ENCODE assay signal across 23 mouse cellular contexts in genomic region chr7:44565414-44565813, GRCm38 (mm10). TPM values are rescaled to one million over a fixed set of nuclear protein-coding genes. Genes with fewer than 3 reads are reported as not detected.
A peak's percentile ranks its signal among the peaks of the same experiment; 100 is the strongest.
DNase-seq lines count a peak whose midpoint lies in the region; ATAC-seq lines count a peak whose summit lies in the region.
"Had no signal": no experiment of that assay in that cellular context is flagged by ENCODE, and none has a peak within 500 bp of the region (broad histone marks: within the 10 kb centered on the region; RNA-seq: fewer than 3 reads in every experiment).

No protein-coding gene starts in this region.

- peak; percentile 54 for ATAC-seq in common myeloid progenitor, adult 5-6 weeks (replicated peaks; ENCODE audit: low read depth, poor library complexity, severe bottlenecking)
- peak; percentile 58 for ATAC-seq in megakaryocyte progenitor cell, adult 5-6 weeks (replicated peaks; ENCODE audit: poor library complexity)
- no peak for ATAC-seq in erythroblast, adult 5-6 weeks (replicated peaks; ENCODE audit: low FRiP score, poor library complexity, severe bottlenecking)
- ATAC-seq: activated CD4-positive, CD25-positive, alpha-beta regulatory T cell, adult 4 months; CD4-positive, CD25-positive, alpha-beta regulatory T cell, adult 4 months; forebrain, embryonic 13.5 days; forebrain, embryonic 15.5 days; forebrain, postnatal 0 days had no signal

- DNase-seq in heart, adult 11 months, result peak; percentile 54
- no peak for DNase-seq in heart, postnatal 36 days
- DNase-seq in gastrocnemius, postnatal 14 days, result no peak
- DNase-seq in kidney, adult 11 months, result no peak
- DNase-seq: adrenal gland, adult 8-10 months; adrenal gland, postnatal 14 days; adrenal gland, postnatal 36 days; B cell, adult 2 months; cerebellum, adult 11-12 months; cerebellum, adult 2 months; cerebellum, adult 9-10 months; cerebellum, postnatal 10 days; cerebellum, postnatal 25 days; embryo, embryonic 11 days; forebrain, postnatal 0 days had no signal

- intact Hi-C loops in heart, postnatal 36 days (cut with DNase I), result loop anchor here (10.0 kb wide), 1 partner anchor 139 kb away; the partner anchor contains the start of gene Izumo2
- intact Hi-C loops in gastrocnemius, postnatal 14 days (cut with DNase I; ENCODE audit: low total_unique reads), result no loop called here

RNA-seq across cellular contexts. Expression of gene Napsa, which starts 6.8 kb away (rescaled TPM):
- under 1 TPM; 0.43 to 0.78 TPM for total RNA-seq in heart, postnatal 36 days (2021)
- 43.4 and 48.5 TPM in 2 replicates for total RNA-seq in common myeloid progenitor, adult 5-6 weeks (2017)
- 219 and 232 TPM in 2 replicates for total RNA-seq in megakaryocyte progenitor cell, adult 5-6 weeks (2015)
- total RNA-seq in megakaryocyte progenitor cell, adult 5-6 weeks (2017), result 91.2 and 121 TPM in 2 replicates
- not detected for total RNA-seq in gastrocnemius, postnatal 14 days (2021)
- 66.9 TPM in 2 replicates for total RNA-seq in erythroblast, adult 5-6 weeks (2015; ENCODE audit: low replicate concordance)
- 18.0 and 26.1 TPM in 2 replicates for total RNA-seq in erythroblast, adult 5-6 weeks (2017; ENCODE audit: low replicate concordance)

RNA-seq across cellular contexts. Expression of gene Nr1h2, which starts 11.7 kb away (rescaled TPM):
- 10 to 100 TPM; 48.2 to 50.8 TPM for total RNA-seq in heart, postnatal 36 days (2021)
- total RNA-seq in common myeloid progenitor, adult 5-6 weeks (2017), result 69.3 and 123 TPM in 2 replicates
- total RNA-seq in megakaryocyte progenitor cell, adult 5-6 weeks (2015), result 39.4 and 43.7 TPM in 2 replicates
- total RNA-seq in megakaryocyte progenitor cell, adult 5-6 weeks (2017), result 42.6 and 45.7 TPM in 2 replicates
- 10 to 100 TPM; 28.0 to 28.2 TPM for total RNA-seq in gastrocnemius, postnatal 14 days (2021)
- total RNA-seq in erythroblast, adult 5-6 weeks (2015; ENCODE audit: low replicate concordance), result 34.4 and 41.8 TPM in 2 replicates
- 32.0 and 41.0 TPM in 2 replicates for total RNA-seq in erythroblast, adult 5-6 weeks (2017; ENCODE audit: low replicate concordance)

RNA-seq across cellular contexts. Expression of gene Pold1, which starts 16.8 kb away (rescaled TPM):
- total RNA-seq in heart, postnatal 36 days (2021), result 10 to 100 TPM; 11.9 to 14.0 TPM
- 86.0 and 89.7 TPM in 2 replicates for total RNA-seq in common myeloid progenitor, adult 5-6 weeks (2017)
- 51.4 and 70.3 TPM in 2 replicates for total RNA-seq in megakaryocyte progenitor cell, adult 5-6 weeks (2015)
- total RNA-seq in megakaryocyte progenitor cell, adult 5-6 weeks (2017), result 64.4 and 77.2 TPM in 2 replicates
- 1 to 10 TPM; 7.0 to 7.8 TPM for total RNA-seq in gastrocnemius, postnatal 14 days (2021)
- total RNA-seq in erythroblast, adult 5-6 weeks (2015; ENCODE audit: low replicate concordance), result 21.3 and 26.5 TPM in 2 replicates
- total RNA-seq in erythroblast, adult 5-6 weeks (2017; ENCODE audit: low replicate concordance), result 16.2 and 29.3 TPM in 2 replicates

RNA-seq across cellular contexts. Expression of gene Kcnc3, which starts 25.1 kb away (rescaled TPM):
- 1 to 10 TPM; 2.0 to 2.3 TPM for total RNA-seq in heart, postnatal 36 days (2021)
- 0.39 and 1.1 TPM in 2 replicates for total RNA-seq in common myeloid progenitor, adult 5-6 weeks (2017)
- 0.25 and 0.66 TPM in 2 replicates for total RNA-seq in megakaryocyte progenitor cell, adult 5-6 weeks (2015)
- total RNA-seq in megakaryocyte progenitor cell, adult 5-6 weeks (2017), result 0.04 TPM in 1 of 2 replicates, not detected in the other
- total RNA-seq in gastrocnemius, postnatal 14 days (2021), result 1 to 10 TPM; 2.9 to 3.1 TPM
- total RNA-seq in erythroblast, adult 5-6 weeks (2015; ENCODE audit: low replicate concordance), result not detected in 2 replicates
- 0.42 TPM in 1 of 2 replicates, not detected in the other for total RNA-seq in erythroblast, adult 5-6 weeks (2017; ENCODE audit: low replicate concordance)

RNA-seq across cellular contexts. Expression of gene Spib, which starts 33.5 kb away (rescaled TPM):
- total RNA-seq in heart, postnatal 36 days (2021), result under 1 TPM; 0.31 to 0.51 TPM
- not detected in 2 replicates for total RNA-seq in common myeloid progenitor, adult 5-6 weeks (2017)
- total RNA-seq in megakaryocyte progenitor cell, adult 5-6 weeks (2015), result 0.20 TPM in 1 of 2 replicates, not detected in the other
- 0.04 TPM in 1 of 2 replicates, not detected in the other for total RNA-seq in megakaryocyte progenitor cell, adult 5-6 weeks (2017)
- total RNA-seq in gastrocnemius, postnatal 14 days (2021), result under 1 TPM; 0.16 to 0.18 TPM
- 1.7 and 1.9 TPM in 2 replicates for total RNA-seq in erythroblast, adult 5-6 weeks (2015; ENCODE audit: low replicate concordance)
- total RNA-seq in erythroblast, adult 5-6 weeks (2017; ENCODE audit: low replicate concordance), result 1.9 and 2.6 TPM in 2 replicates
- total RNA-seq: G1E had no signal

Comparison
In these comparisons a context has a peak if more than half of its experiments do, and no peak if none do; other contexts are left out.
1. RNA of gene Napsa, which starts 6.8 kb away (total RNA-seq): 91.2 to 232 TPM in megakaryocyte progenitor cell, adult 5-6 weeks, 18.0 to 66.9 TPM in erythroblast, adult 5-6 weeks and 43.4 to 48.5 TPM in common myeloid progenitor, adult 5-6 weeks; 0.43 to 0.78 TPM in heart, postnatal 36 days and not detected in gastrocnemius, postnatal 14 days; every median in the first group is over 10 times any median in the second.